20 mouse cellular contexts compared by ENCODE assay signal in the genomic region with DNA sequence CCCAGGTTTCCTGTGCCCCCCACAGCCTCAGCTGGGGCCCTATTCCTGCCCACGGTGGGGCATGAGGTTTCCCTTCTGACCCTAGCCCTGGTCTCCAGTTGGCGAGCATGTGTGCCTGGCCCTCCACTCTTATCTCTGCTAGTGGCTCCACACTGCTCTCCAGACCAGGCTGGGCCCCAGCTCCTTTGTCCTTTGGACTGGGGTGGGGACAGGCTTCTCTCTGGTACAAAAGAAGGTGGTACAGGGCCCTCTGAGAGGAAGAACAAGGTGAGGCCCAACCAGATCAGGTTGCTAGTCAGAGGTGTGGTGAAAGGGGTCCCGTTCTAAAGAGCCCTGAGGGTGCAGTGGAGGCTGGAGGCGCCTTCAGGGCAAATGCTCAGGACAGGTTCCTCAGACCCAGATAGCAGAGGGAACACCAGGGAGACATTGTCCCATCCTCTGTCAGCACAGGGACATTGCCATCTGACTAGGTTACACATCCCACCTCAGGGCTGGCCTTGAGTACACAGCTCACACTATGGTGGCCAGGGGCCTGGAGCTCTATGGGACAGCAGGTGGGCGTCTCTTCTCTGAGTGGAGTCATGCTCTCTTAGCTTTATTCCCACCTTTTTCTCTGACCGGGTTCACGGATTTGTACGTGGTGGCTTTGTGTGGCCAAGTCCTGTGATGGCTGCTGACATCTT. TPM values are rescaled to one million over a fixed set of nuclear protein-coding genes. Genes with fewer than 3 reads are reported as not detected.
DNase-seq lines count a peak whose midpoint lies in the region; ATAC-seq and TF ChIP-seq lines count a peak whose summit lies in the region.
"Had no signal": no experiment of that assay in that cellular context is flagged by ENCODE, and none has a peak within 500 bp of the region (broad histone marks: within the 10 kb centered on the region; RNA-seq: fewer than 3 reads in every experiment).

No protein-coding gene starts in this region.

- ATAC-seq in heart, embryonic 13.5 days (ENCODE audit: extremely low read depth, insufficient number of reproducible peaks, low FRiP score, low TSS enrichment), result no peak; the same call in 1 of the 2 replicates
- ATAC-seq in megakaryocyte, adult 5-6 weeks (ENCODE audit: poor library complexity, severe bottlenecking), result no peak
- peak; percentile 56 for ATAC-seq in liver, embryonic 13.5 days (ENCODE audit: low read depth)
- ATAC-seq in stomach, postnatal 0 days (ENCODE audit: low FRiP score, low TSS enrichment), result peak; percentile 84
- ATAC-seq in CD4-positive, CD25-positive, alpha-beta regulatory T cell, adult 4 months, result no peak
- no peak for ATAC-seq in forebrain, embryonic 14.5 days
- ATAC-seq: forebrain, postnatal 0 days had no signal

- no peaks in the 10 kb centered on the region for H3K9me3 ChIP-seq in heart, embryonic 13.5 days
- H3K9me3 ChIP-seq in megakaryocyte, embryonic 14.5 days, result no peaks in the 10 kb centered on the region
- no peaks in the 10 kb centered on the region for H3K9me3 ChIP-seq in liver, embryonic 13.5 days (replicated peaks)
- no peaks in the 10 kb centered on the region for H3K9me3 ChIP-seq in stomach, postnatal 0 days (ENCODE audit: control insufficient read depth, low read length)
- H3K9me3 ChIP-seq in forebrain, embryonic 14.5 days (replicated peaks; ENCODE audit: control insufficient read depth, low read length), result no peaks in the 10 kb centered on the region
- H3K9me3 ChIP-seq: limb, embryonic 12.5 days; midbrain, embryonic 12.5 days had no signal

- TF ChIP-seq CTCF in stomach, postnatal 0 days (IDR thresholded peaks at IDR 0.05; ENCODE audit: low read depth), result no peak

- WGBS in heart, embryonic 13.5 days, result 65% methylated on average over 8 of the region's 8 CpGs
- WGBS in liver, embryonic 13.5 days (ENCODE audit: insufficient replicate concordance), result 70% methylated on average over 8 of the region's 8 CpGs
- 70% methylated on average over 8 of the region's 8 CpGs for WGBS in stomach, postnatal 0 days
- 82% methylated on average over 8 of the region's 8 CpGs for WGBS in forebrain, embryonic 14.5 days

- DNase-seq in heart, postnatal 14 days, result no peak
- DNase-seq in liver, embryonic 13.5 days, result no peak
- peak; percentile 84 for DNase-seq in stomach, postnatal 0 days (ENCODE audit: low spot score)
- no peak for DNase-seq in forebrain, embryonic 14.5 days (ENCODE audit: low spot score)
- DNase-seq: B cell, adult 2 months; cerebellum, adult 18-20 months; forebrain, postnatal 0 days; gastrocnemius, adult 2 months; heart, adult 2 months; heart, postnatal 4 days; layer of hippocampus, postnatal 36 days; lung, postnatal 10 days had no signal

- H3K4me3 ChIP-seq in heart, embryonic 13.5 days, result no peak overlapping the region
- peak overlapping the region; percentile 50 for H3K4me3 ChIP-seq in megakaryocyte, embryonic 14.5 days (replicated peaks)
- H3K4me3 ChIP-seq in liver, embryonic 13.5 days (replicated peaks), result no peak overlapping the region
- no peak overlapping the region for H3K4me3 ChIP-seq in stomach, postnatal 0 days (ENCODE audit: low read depth, low read length)
- H3K4me3 ChIP-seq in forebrain, embryonic 14.5 days (ENCODE audit: low read depth, low read length), result no peak overlapping the region
- H3K4me3 ChIP-seq: gastrocnemius, adult 2 months; heart, adult 2 months; limb, embryonic 12.5 days; midbrain, embryonic 12.5 days had no signal

- no peak overlapping the region for H3K27ac ChIP-seq in heart, embryonic 13.5 days (replicated peaks)
- peak overlapping the region; percentile 59 for H3K27ac ChIP-seq in liver, embryonic 13.5 days
- H3K27ac ChIP-seq in stomach, postnatal 0 days (replicated peaks), result peak overlapping the region; percentile 88
- no peak overlapping the region for H3K27ac ChIP-seq in forebrain, embryonic 14.5 days (ENCODE audit: low read depth, low read length)
- H3K27ac ChIP-seq: gastrocnemius, adult 2 months; heart, adult 2 months; limb, embryonic 12.5 days; midbrain, embryonic 12.5 days had no signal

- peak overlapping the region; percentile 48; the same call in 1 of the 2 replicates for H3K9ac ChIP-seq in heart, embryonic 13.5 days
- H3K9ac ChIP-seq in liver, embryonic 13.5 days, result 0 out of 2 replicates have a peak overlapping the region, but pooled peaks have one; percentile 13
- H3K9ac ChIP-seq in stomach, postnatal 0 days (ENCODE audit: low read length), result no peak overlapping the region
- no peak overlapping the region for H3K9ac ChIP-seq in forebrain, embryonic 14.5 days (ENCODE audit: low read length)
- H3K9ac ChIP-seq: forebrain, postnatal 0 days; limb, embryonic 12.5 days; midbrain, embryonic 12.5 days had no signal

- H3K27me3 ChIP-seq in heart, embryonic 13.5 days (replicated peaks), result peaks cover 27% of the 10 kb centered on the region
- peaks cover 9% of the 10 kb centered on the region for H3K27me3 ChIP-seq in megakaryocyte, embryonic 14.5 days (replicated peaks)
- no peaks in the 10 kb centered on the region for H3K27me3 ChIP-seq in liver, embryonic 13.5 days
- no peaks in the 10 kb centered on the region for H3K27me3 ChIP-seq in stomach, postnatal 0 days (ENCODE audit: control insufficient read depth, insufficient read depth, low read length)
- H3K27me3 ChIP-seq in forebrain, embryonic 14.5 days (replicated peaks; ENCODE audit: control insufficient read depth, insufficient read depth, low read length), result no peaks in the 10 kb centered on the region

- no peak for TF ChIP-seq EP300 in stomach, postnatal 0 days (optimal IDR thresholded peaks at IDR 0.05)

- peaks cover 32% of the 10 kb centered on the region for H3K36me3 ChIP-seq in heart, embryonic 13.5 days
- H3K36me3 ChIP-seq in megakaryocyte, embryonic 14.5 days (replicated peaks; ENCODE audit: low read length), result peaks cover 33% of the 10 kb centered on the region
- peaks cover 19% of the 10 kb centered on the region for H3K36me3 ChIP-seq in liver, embryonic 13.5 days
- H3K36me3 ChIP-seq in stomach, postnatal 0 days (ENCODE audit: control insufficient read depth, insufficient read depth, low read length), result peaks cover 7% of the 10 kb centered on the region
- peaks cover 29% of the 10 kb centered on the region for H3K36me3 ChIP-seq in forebrain, embryonic 14.5 days (ENCODE audit: control insufficient read depth, insufficient read depth, low read length)

- peaks cover 21% of the 10 kb centered on the region for H3K4me1 ChIP-seq in heart, embryonic 13.5 days
- peaks cover 31% of the 10 kb centered on the region for H3K4me1 ChIP-seq in megakaryocyte, embryonic 14.5 days
- peaks cover 15% of the 10 kb centered on the region for H3K4me1 ChIP-seq in liver, embryonic 13.5 days (replicated peaks)
- no peaks in the 10 kb centered on the region for H3K4me1 ChIP-seq in stomach, postnatal 0 days (replicated peaks; ENCODE audit: control insufficient read depth, insufficient read depth)
- no peaks in the 10 kb centered on the region for H3K4me1 ChIP-seq in forebrain, embryonic 14.5 days (ENCODE audit: control insufficient read depth, insufficient read depth, low read length)
- H3K4me1 ChIP-seq: midbrain, embryonic 12.5 days had no signal

- H3K4me2 ChIP-seq in heart, embryonic 13.5 days, result no peak overlapping the region
- H3K4me2 ChIP-seq in liver, embryonic 13.5 days, result no peak overlapping the region
- no peak overlapping the region for H3K4me2 ChIP-seq in stomach, postnatal 0 days (replicated peaks; ENCODE audit: low read depth)
- no peak overlapping the region for H3K4me2 ChIP-seq in forebrain, embryonic 14.5 days (ENCODE audit: low read length)
- H3K4me2 ChIP-seq: limb, embryonic 12.5 days; midbrain, embryonic 12.5 days had no signal

- intact Hi-C loops in heart, postnatal 14 days (cut with DNase I), result loop anchor here (1.0 kb wide), 1 partner anchor 23 kb away; no protein-coding TSS in a partner anchor

RNA-seq across cellular contexts. Expression of gene Adap1, which starts 7.3 kb away (rescaled TPM):
- polyA plus RNA-seq in heart, embryonic 13.5 days (2015; fragmentation: Nextera tagmentation; extraction: Ambion mirVana), result 0.70 and 1.0 TPM in 2 replicates
- 1 to 10 TPM; 1.5 to 1.6 TPM for total RNA-seq in heart, postnatal 14 days (2021)
- 25.6 and 59.2 TPM in 2 replicates for polyA plus RNA-seq in megakaryocyte, embryonic 14.5 days (2012; ENCODE audit: insufficient read depth, low replicate concordance)
- 42.5 and 43.9 TPM in 2 replicates for total RNA-seq in megakaryocyte, adult 5-6 weeks (2015)
- total RNA-seq in megakaryocyte, adult 5-6 weeks (2017), result 56.9 and 61.1 TPM in 2 replicates
- 2.6 and 3.3 TPM in 2 replicates for polyA plus RNA-seq in liver, embryonic 13.5 days (2015; fragmentation: Nextera tagmentation; extraction: Ambion mirVana)
- 13.8 and 14.9 TPM in 2 replicates for polyA plus RNA-seq in stomach, postnatal 0 days (2015; fragmentation: Nextera tagmentation; extraction: Ambion mirVana)
- 1 to 10 TPM; 4.8 to 6.0 TPM for polyA plus RNA-seq in CD4-positive, CD25-positive, alpha-beta regulatory T cell, adult 4 months (2017; shearing (Covaris generic))
- 12.8 and 21.6 TPM in 2 replicates for polyA plus RNA-seq in forebrain, embryonic 14.5 days (2014; fragmentation: Nextera tagmentation; extraction: Ambion mirVana)

RNA-seq across cellular contexts. Expression of gene Cox19, which starts 18.5 kb away (rescaled TPM):
- 68.4 and 75.8 TPM in 2 replicates for polyA plus RNA-seq in heart, embryonic 13.5 days (2015; fragmentation: Nextera tagmentation; extraction: Ambion mirVana)
- 10 to 100 TPM; 78.6 to 85.9 TPM for total RNA-seq in heart, postnatal 14 days (2021)
- polyA plus RNA-seq in megakaryocyte, embryonic 14.5 days (2012; ENCODE audit: insufficient read depth, low replicate concordance), result 51.4 and 67.9 TPM in 2 replicates
- 35.6 and 42.6 TPM in 2 replicates for total RNA-seq in megakaryocyte, adult 5-6 weeks (2015)
- 20.0 and 24.6 TPM in 2 replicates for total RNA-seq in megakaryocyte, adult 5-6 weeks (2017)
- 68.5 and 72.3 TPM in 2 replicates for polyA plus RNA-seq in liver, embryonic 13.5 days (2015; fragmentation: Nextera tagmentation; extraction: Ambion mirVana)
- polyA plus RNA-seq in stomach, postnatal 0 days (2015; fragmentation: Nextera tagmentation; extraction: Ambion mirVana), result 109 and 114 TPM in 2 replicates
- 10 to 100 TPM; 49.9 to 52.2 TPM for polyA plus RNA-seq in CD4-positive, CD25-positive, alpha-beta regulatory T cell, adult 4 months (2017; shearing (Covaris generic))
- polyA plus RNA-seq in forebrain, embryonic 14.5 days (2014; fragmentation: Nextera tagmentation; extraction: Ambion mirVana), result 127 and 155 TPM in 2 replicates

RNA-seq across cellular contexts. Expression of gene Cyp2w1, which starts 19.7 kb away (rescaled TPM):
- polyA plus RNA-seq in heart, embryonic 13.5 days (2015; fragmentation: Nextera tagmentation; extraction: Ambion mirVana), result not detected in 2 replicates
- total RNA-seq in heart, postnatal 14 days (2021), result not detected
- polyA plus RNA-seq in megakaryocyte, embryonic 14.5 days (2012; ENCODE audit: insufficient read depth, low replicate concordance), result not detected in 2 replicates
- not detected in 2 replicates for total RNA-seq in megakaryocyte, adult 5-6 weeks (2015)
- total RNA-seq in megakaryocyte, adult 5-6 weeks (2017), result not detected in 2 replicates
- polyA plus RNA-seq in liver, embryonic 13.5 days (2015; fragmentation: Nextera tagmentation; extraction: Ambion mirVana), result not detected in 2 replicates
- polyA plus RNA-seq in stomach, postnatal 0 days (2015; fragmentation: Nextera tagmentation; extraction: Ambion mirVana), result 4.8 and 8.5 TPM in 2 replicates
- not detected for polyA plus RNA-seq in CD4-positive, CD25-positive, alpha-beta regulatory T cell, adult 4 months (2017; shearing (Covaris generic))
- polyA plus RNA-seq in forebrain, embryonic 14.5 days (2014; fragmentation: Nextera tagmentation; extraction: Ambion mirVana), result not detected in 2 replicates
- total RNA-seq: forebrain, postnatal 0 days; gastrocnemius, adult 2 months; heart, adult 2 months; heart, postnatal 4 days; layer of hippocampus, postnatal 36 days had no signal
- polyA plus RNA-seq: cortical plate, adult 2 months; forebrain, postnatal 0 days; heart, adult 2 months; spleen, adult 2 months had no signal

RNA-seq across cellular contexts. Expression of gene Gpr146, which starts 44.8 kb away (rescaled TPM):
- 7.0 and 8.8 TPM in 2 replicates for polyA plus RNA-seq in heart, embryonic 13.5 days (2015; fragmentation: Nextera tagmentation; extraction: Ambion mirVana)
- total RNA-seq in heart, postnatal 14 days (2021), result 10 to 100 TPM; 41.8 to 46.5 TPM
- polyA plus RNA-seq in megakaryocyte, embryonic 14.5 days (2012; ENCODE audit: insufficient read depth, low replicate concordance), result 54.8 and 69.9 TPM in 2 replicates
- 9.8 and 13.1 TPM in 2 replicates for total RNA-seq in megakaryocyte, adult 5-6 weeks (2015)
- total RNA-seq in megakaryocyte, adult 5-6 weeks (2017), result 9.6 and 14.8 TPM in 2 replicates
- polyA plus RNA-seq in liver, embryonic 13.5 days (2015; fragmentation: Nextera tagmentation; extraction: Ambion mirVana), result 18.8 and 20.2 TPM in 2 replicates
- 3.5 TPM in 2 replicates for polyA plus RNA-seq in stomach, postnatal 0 days (2015; fragmentation: Nextera tagmentation; extraction: Ambion mirVana)
- polyA plus RNA-seq in CD4-positive, CD25-positive, alpha-beta regulatory T cell, adult 4 months (2017; shearing (Covaris generic)), result 10 to 100 TPM in 1 of 2 experiments, 1 to 10 TPM in 1; 8.1 to 11.3 TPM
- 0.85 and 0.93 TPM in 2 replicates for polyA plus RNA-seq in forebrain, embryonic 14.5 days (2014; fragmentation: Nextera tagmentation; extraction: Ambion mirVana)

Comparison
In these comparisons a context has a peak if more than half of its experiments do, and no peak if none do; other contexts are left out.
1. ATAC-seq: peak in liver, embryonic 13.5 days (single experiment) and stomach, postnatal 0 days (single experiment); none in heart, embryonic 13.5 days (single experiment), megakaryocyte, adult 5-6 weeks (single experiment), CD4-positive, CD25-positive, alpha-beta regulatory T cell, adult 4 months (single experiment) and forebrain, embryonic 14.5 days (single experiment).
2. H3K27ac ChIP-seq: peak in liver, embryonic 13.5 days (single experiment) and stomach, postnatal 0 days (single experiment); none in heart, embryonic 13.5 days (single experiment) and forebrain, embryonic 14.5 days (single experiment).
3. H3K9ac ChIP-seq: peak in heart, embryonic 13.5 days (single experiment) and liver, embryonic 13.5 days (single experiment); none in stomach, postnatal 0 days (single experiment) and forebrain, embryonic 14.5 days (single experiment).